Mouse (Mus musculus): ENCODE results near the gene Fkbp2. TPM values are rescaled to one million over a fixed set of nuclear protein-coding genes. Genes with fewer than 3 reads are reported as not detected.

The Fkbp2 gene
- polyA plus RNA-seq, 1 experiment, result 96.8 TPM

GRCm38 (mm10) chr19:6942249-6942691, 38.0 kb downstream of the Fkbp2 start, which contains the start of gene Gpr137:
Gene Gpr137 (minus strand): TSS chr19:6942480.
- H3K27me3 ChIP-seq (ENCODE audit: control insufficient read depth, insufficient read depth, insufficient read length), result no peaks in the 10 kb centered on the region
- TF ChIP-seq SRF (IDR thresholded peaks at IDR 0.05; ENCODE audit: control insufficient read depth, insufficient read length, low read depth) (no peak), MYOG (IDR thresholded peaks at IDR 0.05; ENCODE audit: control insufficient read depth in 1 of 3, insufficient read depth in 1 of 3, insufficient read length in 2 of 3, low read depth in 2 of 3) (no peak), POLR2AphosphoS2 (IDR thresholded peaks at IDR 0.05; ENCODE audit: insufficient read length, low read depth) (peak; percentile 84), TCF12 (IDR thresholded peaks at IDR 0.05; ENCODE audit: insufficient read depth, poor library complexity, severe bottlenecking) (no peak), POLR2A (IDR thresholded peaks at IDR 0.05; ENCODE audit: insufficient read length, low read depth) (peak; percentile 63), MAX (IDR thresholded peaks at IDR 0.05; ENCODE audit: low read depth) (no peak), TCF3 (IDR thresholded peaks at IDR 0.05; ENCODE audit: insufficient read length, low read depth) (no peak), REST (IDR thresholded peaks at IDR 0.05; ENCODE audit: insufficient read depth, insufficient read length) (no peak)
- H3K79me2 ChIP-seq (ENCODE audit: control insufficient read depth, insufficient read depth), result peaks cover 14% of the 10 kb centered on the region
- peak within 1 kb of the TSS; percentile 13 for H3ac ChIP-seq (ENCODE audit: control insufficient read depth, insufficient read length)
- H3K4me2 ChIP-seq (ENCODE audit: low read depth), result peak within 1 kb of the TSS; percentile 87
- H3K4me3 ChIP-seq, result peak within 1 kb of the TSS; percentile 98
- H3K36me3 ChIP-seq (ENCODE audit: control insufficient read depth, insufficient read depth), result no peaks in the 10 kb centered on the region

GRCm38 (mm10) chr19:6941372-6942248, 38.7 kb downstream of the Fkbp2 start, which contains the start of gene Bad:
Gene Bad (plus strand): TSS chr19:6941861.
- Histone ChIP-seq H3K79me2 (ENCODE audit: control insufficient read depth, insufficient read depth) (peaks cover 14% of the 10 kb centered on the region), H3K36me3 (ENCODE audit: control insufficient read depth, insufficient read depth) (no peaks in the 10 kb centered on the region), H3K27me3 (ENCODE audit: control insufficient read depth, insufficient read depth, insufficient read length) (no peaks in the 10 kb centered on the region), H3K4me2 (ENCODE audit: low read depth) (peak within 1 kb of the TSS; percentile 87), H3ac (ENCODE audit: control insufficient read depth, insufficient read length) (peak within 1 kb of the TSS; percentile 13), H3K4me3 (peak within 1 kb of the TSS; percentile 98)
- TF ChIP-seq POLR2A (IDR thresholded peaks at IDR 0.05; ENCODE audit: insufficient read length, low read depth) (peak; percentile 61), POLR2AphosphoS2 (IDR thresholded peaks at IDR 0.05; ENCODE audit: insufficient read length, low read depth) (peak; percentile 92), MYOG (IDR thresholded peaks at IDR 0.05; ENCODE audit: control insufficient read depth in 1 of 3, insufficient read depth in 1 of 3, insufficient read length in 2 of 3, low read depth in 2 of 3) (no peak), SRF (IDR thresholded peaks at IDR 0.05; ENCODE audit: control insufficient read depth, insufficient read length, low read depth) (peak; percentile 45)

- Histone ChIP-seq H3K27me3 (ENCODE audit: control insufficient read depth, insufficient read depth, insufficient read length) (no peaks in the 10 kb centered on the region), H3ac (ENCODE audit: control insufficient read depth, insufficient read length) (peak overlapping the region; percentile 13), H3K79me2 (ENCODE audit: control insufficient read depth, insufficient read depth) (peaks cover 14% of the 10 kb centered on the region), H3K4me2 (ENCODE audit: low read depth) (peak overlapping the region; percentile 85), H3K4me3 (peak overlapping the region; percentile 98), H3K36me3 (ENCODE audit: control insufficient read depth, insufficient read depth) (no peaks in the 10 kb centered on the region)
- TF ChIP-seq USF1 (IDR thresholded peaks at IDR 0.05; ENCODE audit: low read depth), result no peak
Measured at GRCm38 (mm10) chr19:6940396-6941351, 39.6 kb downstream of the Fkbp2 start.

GRCm38 (mm10) chr19:6939106-6940002, 40.9 kb downstream of the Fkbp2 start:
- peaks cover 14% of the 10 kb centered on the region for H3K79me2 ChIP-seq (ENCODE audit: control insufficient read depth, insufficient read depth)
- H3ac ChIP-seq (ENCODE audit: control insufficient read depth, insufficient read length), result no peak overlapping the region
- no peaks in the 10 kb centered on the region for H3K36me3 ChIP-seq (ENCODE audit: control insufficient read depth, insufficient read depth)
- peak overlapping the region; percentile 85 for H3K4me2 ChIP-seq (ENCODE audit: low read depth)
- H3K4me3 ChIP-seq, result no peak overlapping the region
- TF ChIP-seq MYOG (IDR thresholded peaks at IDR 0.05; ENCODE audit: control insufficient read depth in 1 of 3, insufficient read depth in 1 of 3, insufficient read length in 2 of 3, low read depth in 2 of 3), result no peak
- TF ChIP-seq POLR2AphosphoS2 (IDR thresholded peaks at IDR 0.05; ENCODE audit: insufficient read length, low read depth), result peak; percentile 49
- peaks cover under 1% of the 10 kb centered on the region for H3K27me3 ChIP-seq (ENCODE audit: control insufficient read depth, insufficient read depth, insufficient read length)

All from myocyte (in vitro differentiated cells).